Mouse (Mus musculus) layer of hippocampus, postnatal 36 days (tissue): ENCODE measurements around the gene Lrrc8c. TPM values are rescaled to one million over a fixed set of nuclear protein-coding genes. Genes with fewer than 3 reads are reported as not detected.

Experiments
- DNase-seq, 2 experiments: peaks; one replicate each; pipeline ENCODE4 v3.0.0; 2022
- total RNA-seq, 2 experiments: library from RNA; stranded (reverse); gene quantifications; 2 replicates each; pipeline ENCODE4 v1.2.3; 2021

Gene Lrrc8c
- total RNA-seq, 2 experiments from 2014 or later = 28.9 to 32.6 TPM

DNA sequence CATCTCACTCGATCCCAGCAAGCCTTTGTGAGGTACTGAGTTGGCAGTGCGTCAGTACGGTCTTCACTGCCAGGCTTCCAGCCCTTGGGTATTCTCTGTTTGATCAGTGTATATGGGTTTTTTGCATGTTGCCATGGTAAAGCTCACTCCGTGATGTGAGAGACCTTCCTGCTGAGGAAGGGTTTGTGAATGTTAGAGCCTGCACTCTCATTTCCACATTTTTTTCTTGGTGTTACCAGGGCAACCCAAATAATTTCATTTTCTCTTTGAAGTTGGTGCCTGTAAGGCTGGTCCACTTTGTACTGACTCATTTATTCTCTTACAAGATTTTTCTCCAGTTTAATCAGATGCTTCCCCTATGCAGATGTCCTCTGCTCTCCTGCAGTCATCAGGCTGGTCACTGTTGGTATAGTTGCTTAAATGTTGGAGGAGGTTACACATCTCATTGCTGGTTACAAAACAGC is 38.6 kb downstream of the Lrrc8c start:
- peak; percentile 15 to 31 for DNase-seq

DNA sequence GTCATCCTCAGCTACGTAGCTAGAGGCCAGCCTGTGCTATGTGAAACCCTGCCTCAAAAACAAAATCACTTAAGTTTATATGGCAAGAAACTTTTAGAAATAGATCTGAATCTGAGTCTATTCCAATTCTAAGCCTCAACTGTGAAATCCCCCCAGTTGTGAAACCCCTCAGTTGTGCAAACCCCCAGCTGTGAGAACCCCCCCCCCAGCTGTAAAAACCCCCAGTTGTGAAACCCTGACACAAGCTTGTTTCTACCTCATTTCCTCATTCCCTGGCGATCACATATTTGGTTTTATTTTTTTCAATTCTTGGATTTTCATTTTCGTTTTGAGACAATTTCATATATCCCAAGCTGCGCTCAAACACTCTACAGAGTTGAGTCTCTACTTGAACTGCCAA is 39.3 kb downstream of the Lrrc8c start:
- DNase-seq = no peak

DNA sequence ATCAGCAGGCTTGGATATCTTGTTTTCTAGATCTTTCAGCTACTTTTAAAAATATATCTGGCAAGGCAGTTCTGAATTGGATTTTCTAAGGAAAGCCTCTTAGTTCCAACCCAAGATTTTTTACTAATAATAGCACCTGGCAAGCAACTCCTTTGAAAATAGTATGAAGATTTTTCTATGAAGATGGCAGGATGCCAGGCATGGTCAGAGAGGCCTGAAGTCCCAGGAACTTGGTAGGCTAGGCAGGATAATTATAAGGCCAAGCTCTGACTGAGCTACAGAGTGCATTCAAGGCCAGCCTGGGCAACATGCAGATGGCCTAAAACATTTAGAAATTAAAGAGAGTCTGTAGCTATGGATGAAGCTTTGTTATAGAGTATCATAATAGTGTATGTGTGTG is 42.7 kb downstream of the Lrrc8c start:
- DNase-seq = no peak

DNA sequence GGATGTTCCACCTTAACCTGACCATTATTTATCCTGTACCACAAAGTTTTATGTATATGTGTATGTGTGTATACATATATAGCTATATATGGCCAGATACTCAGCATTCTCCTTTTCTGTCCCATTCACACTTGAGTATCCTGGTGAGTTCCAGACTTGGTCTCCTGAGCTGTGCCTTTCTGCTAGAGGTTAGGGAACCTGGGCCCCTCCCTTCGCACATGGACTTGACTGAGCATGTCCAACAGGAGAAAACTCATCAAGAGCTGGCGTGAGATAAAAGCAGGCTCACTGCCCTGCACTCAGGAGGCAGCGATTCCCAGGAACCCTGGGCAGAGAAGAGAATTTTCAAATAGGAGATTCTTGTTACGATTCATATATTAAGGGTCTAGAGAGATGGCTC is 45.6 kb downstream of the Lrrc8c start:
- no peak for DNase-seq

DNA sequence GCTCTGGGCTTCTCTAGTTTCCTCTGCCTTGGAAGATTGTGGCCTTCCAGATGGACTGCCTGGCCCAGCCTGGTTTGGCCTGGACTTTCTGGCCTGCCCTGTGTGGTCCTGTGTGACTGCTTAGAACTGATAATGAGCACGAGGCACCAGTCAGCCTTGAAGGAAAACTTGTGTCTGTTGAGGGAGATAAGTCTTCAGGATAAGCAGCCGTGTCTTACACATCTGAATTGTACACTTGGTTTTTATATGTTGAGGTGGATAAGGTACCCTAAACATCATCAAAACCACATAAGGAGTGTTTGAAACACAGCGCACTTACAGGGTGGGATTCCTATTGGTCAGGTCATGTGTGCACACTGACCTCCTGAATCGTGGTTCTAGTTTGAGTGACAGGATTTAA is 46.6 kb downstream of the Lrrc8c start:
- DNase-seq = no peak

DNA sequence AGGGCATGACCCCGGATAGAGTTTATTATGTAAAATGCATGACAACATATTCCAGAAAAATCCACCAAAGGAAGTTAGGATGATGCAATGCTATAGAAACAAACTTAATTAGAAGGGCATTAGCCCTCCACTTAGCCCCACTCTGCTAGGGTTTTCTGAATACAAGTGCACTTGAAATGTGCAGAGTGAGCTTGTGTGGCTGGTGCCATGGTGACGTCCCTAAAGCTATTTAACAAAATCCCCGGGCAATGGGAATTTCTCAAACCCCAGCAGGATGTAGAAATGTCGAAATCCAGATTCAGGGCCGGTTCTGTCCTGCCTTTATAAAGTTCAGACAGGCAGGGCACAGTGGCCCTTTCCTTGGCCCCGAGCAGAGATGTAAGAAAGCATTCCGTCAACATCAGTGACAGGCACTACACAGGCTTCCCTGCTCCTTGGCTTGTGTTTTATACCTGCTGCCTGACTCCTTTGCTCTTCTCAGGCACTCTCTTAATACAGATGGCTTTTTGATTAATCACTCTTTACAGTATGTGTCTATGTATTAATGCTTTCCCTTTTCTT is 47.7 kb downstream of the Lrrc8c start:
- DNase-seq = no peak

DNA sequence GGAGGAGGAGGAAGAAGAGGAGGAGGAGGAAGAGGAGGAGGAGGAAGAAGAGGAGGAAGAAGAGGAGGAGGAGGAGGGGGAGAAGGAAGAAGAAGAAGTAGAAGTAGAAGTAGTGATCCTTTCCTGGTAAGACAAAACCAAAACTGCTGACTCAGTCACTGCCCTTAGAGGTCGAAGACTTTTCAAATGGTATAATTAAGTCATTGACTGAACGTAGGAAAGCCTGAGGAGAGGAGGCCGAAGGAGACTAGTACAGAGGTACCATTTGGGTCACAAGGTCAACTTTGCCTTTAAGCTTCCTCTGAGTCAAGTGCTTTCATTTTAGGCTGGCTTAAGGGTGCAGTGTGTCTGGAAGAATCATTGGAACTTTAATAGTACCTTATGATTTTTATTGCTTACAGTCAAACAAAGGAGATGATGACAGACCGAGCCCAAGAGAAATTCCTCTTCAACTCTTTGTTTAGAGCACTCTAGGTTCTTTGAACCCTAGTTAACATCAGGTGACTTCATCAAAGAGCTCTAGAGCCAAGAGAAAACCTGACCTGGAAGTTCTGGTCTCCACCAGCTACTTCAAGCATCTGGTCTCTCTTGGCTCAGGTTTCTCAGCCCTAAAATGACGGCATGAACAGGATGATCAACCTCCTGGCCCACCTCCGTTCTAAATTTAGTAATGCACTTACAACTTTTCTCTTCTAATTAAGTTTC is 49.0 kb downstream of the Lrrc8c start:
- no peak for DNase-seq

DNA sequence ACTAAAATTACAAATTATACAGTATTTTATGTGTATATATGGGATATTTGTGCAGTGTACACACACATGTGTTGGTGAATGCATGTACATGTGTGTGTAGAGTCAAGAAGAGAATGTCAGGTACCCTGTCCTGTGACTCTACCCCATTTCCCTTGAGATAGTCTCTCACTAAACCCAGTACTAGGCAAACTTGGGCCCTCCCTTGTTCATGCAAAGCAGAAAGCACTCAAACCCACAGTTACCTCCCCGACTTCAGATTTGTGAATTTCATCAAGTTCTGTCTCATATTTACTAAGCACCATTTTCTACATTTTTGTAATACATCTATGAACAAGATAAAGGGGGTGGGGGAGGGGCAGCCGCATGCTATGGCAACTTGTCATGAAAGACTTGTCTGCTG is 50.0 kb downstream of the Lrrc8c start:
- DNase-seq = no peak

DNA sequence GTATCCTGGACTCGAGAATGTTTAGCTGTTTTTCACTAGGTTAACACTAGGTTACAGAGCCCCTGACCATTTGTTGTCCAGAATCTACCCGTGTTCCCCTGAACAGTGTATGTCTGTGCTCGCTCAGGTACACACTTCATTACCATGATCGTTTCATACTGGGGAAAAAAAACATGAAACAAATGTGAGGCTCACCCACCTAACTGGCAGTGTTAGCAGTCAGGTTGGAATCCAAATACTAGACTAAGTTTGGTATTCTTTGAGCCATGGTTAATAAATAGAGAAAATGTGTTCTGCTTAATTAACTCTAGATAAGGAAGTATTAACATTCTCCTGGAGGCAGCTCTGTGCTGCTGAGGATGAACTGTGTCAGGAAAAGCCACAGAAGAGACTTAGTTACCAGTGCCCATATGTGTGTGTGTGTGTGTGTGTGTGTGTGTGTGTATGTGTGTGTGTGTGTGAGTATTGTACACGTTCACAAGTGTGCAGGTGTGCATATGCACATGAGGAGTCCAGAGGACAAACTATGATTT is 53.0 kb downstream of the Lrrc8c start:
- DNase-seq = no peak

DNA sequence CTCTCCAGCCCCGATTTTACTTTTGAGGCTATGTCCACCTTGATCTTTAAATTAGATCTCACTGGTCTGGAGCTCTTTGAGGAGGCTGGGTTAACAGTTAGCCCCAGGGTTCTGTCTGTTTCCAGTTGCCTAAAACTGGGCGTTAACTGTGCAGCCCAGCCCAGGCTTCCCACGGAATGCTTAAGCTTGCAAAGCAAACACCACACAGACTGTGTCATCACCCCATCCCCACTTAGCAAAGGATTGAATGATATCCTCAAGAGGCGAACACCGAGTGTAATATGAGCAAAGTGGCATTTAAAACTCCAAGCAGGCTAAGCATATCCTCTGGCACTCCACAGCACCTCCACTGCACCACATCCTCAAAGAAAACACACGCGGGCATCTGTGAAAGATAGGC is 53.7 kb downstream of the Lrrc8c start:
- no peak for DNase-seq

DNA sequence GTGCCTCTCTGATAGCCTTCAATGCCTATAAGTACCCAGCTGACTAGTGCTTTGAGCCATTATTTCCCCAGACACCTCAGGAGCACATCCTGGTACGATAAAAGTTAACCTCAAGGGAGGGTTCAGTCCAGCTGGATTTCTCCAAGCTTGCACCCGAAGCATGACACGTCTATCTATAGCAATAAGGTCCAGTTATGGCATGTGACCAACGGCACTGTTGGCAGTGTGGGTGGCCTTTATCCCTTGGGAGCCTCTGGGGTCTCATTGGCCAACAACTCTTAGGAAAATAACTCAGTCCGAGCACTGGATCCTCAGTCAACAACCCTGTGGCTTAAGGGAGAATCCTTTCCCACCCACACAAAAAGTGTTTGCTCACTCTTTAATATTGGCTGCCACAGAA is 55.6 kb downstream of the Lrrc8c start:
- no peak for DNase-seq

DNA sequence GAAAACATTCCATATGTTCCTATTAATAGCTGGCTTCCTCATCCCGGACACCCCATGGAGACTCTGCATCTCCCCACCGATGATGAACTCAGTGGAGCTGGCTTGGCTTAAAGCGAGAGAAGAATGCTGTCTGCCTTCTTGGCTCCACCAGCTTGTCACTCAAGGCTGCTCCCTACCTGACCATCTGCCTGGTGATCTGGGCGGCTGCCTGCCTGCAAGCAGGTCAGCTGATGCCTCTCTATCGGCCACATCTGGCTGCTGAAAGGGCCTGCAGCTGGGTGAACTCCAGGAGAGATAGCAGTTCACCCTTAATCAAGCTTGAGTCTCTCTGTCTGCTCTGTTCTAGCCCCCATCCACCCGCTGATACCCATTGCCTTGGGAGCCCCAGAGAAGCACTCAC is 56.7 kb downstream of the Lrrc8c start:
- no peak for DNase-seq

DNA sequence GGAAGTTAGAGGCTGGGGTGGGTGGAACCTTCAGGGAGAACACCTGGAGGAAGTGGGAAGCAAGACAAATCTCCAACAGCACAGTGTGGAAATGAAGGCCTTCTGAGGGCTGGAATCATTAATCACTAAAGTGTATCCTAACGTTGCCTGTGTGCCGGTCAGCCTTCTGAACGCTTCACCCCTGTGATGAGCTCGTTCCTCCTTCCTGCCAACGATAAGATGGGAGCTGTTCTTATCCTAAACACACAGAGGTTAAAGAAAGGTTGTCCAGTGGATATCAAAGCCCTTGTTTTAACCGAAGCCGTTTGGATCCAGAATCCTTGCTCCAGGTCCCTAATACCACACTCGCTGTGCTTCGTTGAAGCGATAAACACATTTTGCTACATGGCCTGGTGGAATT is 61.7 kb downstream of the Lrrc8c start:
- DNase-seq = no peak

DNA sequence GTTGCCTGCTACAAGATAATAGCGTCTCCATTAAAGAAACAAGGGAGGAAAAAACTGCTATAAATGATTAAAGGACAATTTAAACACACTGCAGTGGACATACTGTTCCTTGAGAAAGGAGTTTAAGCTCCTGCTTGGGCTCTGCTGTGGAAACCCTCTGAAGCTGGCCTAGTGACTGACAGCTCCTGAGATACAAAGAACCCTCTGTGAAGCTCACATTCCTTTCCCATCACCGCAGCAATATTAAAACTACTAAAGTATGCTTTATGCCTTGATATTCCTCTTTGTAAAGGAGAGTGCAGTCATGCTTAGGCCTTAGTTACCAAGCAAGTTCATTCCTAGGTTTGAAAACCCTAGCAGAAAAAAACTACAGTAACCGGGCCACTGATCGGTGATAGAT is 66.7 kb downstream of the Lrrc8c start:
- DNase-seq = no peak

DNA sequence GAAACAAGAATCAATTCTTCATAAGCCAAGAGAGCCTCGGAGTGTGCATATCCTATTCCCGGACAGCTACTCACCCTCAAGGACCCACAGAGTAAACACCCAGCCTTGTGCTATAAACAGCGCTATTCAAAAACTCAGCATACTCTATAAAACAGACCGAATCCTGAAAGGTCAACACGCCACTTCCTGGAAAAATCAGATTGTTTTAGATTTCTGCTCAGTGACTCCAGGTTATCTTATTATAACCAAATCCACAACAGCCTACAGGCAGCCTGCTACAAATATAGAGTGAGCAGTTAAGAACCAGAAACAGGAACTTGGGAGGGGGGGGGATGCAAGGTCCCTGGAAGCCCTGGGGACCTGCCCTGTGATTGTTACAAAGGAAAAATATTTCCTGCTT is 67.5 kb downstream of the Lrrc8c start:
- no peak for DNase-seq

DNA sequence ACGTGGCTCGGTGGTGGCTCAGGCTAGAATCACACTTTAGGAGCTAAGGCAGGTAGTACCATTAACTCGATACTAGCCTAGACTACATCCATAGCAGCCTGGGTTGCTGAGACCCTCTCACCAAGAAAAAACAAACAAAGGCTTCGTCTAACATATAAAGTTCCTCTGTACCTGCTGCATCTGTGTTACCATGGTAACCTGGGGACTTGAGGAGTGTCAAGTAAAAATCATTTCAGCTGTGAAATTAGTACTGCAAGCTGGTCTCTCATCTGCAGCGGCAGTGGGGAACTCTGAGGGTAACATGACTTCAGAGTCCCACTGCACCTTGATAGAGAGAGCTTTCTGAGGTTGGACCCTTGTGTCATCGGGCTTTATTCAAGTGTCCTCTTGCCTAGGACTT is 68.3 kb downstream of the Lrrc8c start:
- DNase-seq = no peak

DNA sequence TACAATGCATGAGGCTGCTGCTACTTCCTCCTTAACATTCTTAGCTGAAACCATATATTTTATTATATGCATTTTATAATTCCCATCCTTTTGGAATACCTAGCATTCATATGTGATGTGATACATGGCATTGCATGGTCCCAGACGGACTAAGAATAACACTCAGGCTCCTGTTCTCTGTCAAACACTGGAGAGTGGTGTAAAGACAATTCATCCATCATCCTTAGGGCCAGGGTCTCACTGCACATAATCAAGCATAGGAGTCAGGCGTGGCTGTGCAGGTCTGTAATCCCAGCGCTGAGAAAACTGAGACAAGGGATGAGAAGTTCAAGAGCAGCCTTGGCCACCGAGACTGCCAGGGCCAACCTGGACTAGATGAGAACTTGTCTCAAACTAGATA is 69.5 kb downstream of the Lrrc8c start:
- no peak for DNase-seq

DNA sequence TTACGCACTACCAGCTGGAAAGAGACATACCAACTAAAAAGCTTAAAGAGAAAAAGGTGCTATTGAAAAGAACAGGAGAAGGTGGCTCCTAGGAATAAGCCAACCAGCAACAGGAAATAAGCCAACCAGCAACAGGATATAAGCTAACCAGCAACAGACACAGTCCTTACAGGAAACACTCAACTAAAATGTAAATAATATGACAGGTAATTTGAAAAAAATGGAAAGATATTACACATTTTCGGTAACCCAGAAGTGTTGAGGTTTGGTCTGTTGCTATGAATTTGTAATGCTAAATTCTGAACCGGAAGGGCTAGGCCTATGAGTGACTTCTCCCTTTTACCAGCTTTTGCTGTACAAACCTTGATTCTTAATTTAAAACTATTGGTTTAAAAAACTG is 69.9 kb downstream of the Lrrc8c start:
- DNase-seq = no peak

DNA sequence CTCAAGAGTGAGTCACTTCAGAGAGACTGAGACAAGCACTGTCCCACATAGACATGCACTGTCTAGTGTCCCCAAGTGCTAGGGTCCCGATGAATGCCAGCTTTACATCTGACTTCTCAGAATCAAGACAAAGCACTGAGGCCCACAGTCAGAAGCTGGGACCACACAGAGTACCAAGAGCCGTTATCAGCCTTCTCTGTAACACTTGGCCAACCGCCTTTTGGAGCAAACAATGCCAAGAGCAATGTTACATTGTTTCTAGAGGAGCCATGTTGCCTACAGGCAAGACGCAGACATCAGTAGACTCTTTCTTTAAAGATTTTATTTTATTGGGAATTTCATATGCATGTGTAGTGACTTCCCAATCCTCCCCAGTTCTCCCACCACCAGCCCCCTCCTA is 73.2 kb downstream of the Lrrc8c start:
- DNase-seq = no peak

DNA sequence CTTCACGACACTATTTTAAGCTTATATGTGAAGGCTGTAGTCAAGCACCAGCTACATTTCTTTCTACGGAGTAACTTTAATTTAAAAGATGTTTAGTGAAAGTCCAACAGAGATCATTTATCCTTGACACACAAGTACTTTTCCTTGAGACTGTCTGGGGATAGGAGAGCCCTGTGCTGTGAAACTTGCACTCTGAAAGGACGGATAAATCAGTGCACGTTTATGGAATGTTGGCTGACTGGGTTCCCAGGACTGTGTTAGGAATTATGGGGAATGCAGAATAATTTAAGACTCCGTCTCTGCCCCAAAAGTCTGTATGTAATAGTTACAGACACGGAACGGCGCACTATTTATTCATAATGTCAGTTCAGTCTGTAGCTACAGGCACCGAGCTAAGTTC is 74.4 kb downstream of the Lrrc8c start:
- no peak for DNase-seq

DNA sequence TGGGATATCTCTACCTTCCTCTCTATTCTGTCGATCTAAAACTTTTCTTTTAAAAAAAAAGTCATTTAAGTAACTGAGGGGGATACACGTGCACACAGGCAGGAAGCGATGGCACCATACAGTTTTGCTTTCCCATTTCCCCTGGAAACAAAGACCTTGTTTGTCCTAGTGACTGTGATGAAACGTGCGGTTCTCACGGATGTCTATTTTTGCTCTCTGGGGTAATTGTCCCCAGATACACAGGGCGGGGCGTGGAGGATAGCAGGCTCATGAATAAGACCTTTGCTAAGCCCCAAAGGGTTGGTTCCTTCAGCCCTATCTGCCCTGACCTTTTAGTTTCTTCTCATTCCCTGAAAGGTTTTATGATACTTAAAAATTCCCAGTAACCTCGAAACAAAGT is 79.7 kb downstream of the Lrrc8c start:
- no peak for DNase-seq

DNA sequence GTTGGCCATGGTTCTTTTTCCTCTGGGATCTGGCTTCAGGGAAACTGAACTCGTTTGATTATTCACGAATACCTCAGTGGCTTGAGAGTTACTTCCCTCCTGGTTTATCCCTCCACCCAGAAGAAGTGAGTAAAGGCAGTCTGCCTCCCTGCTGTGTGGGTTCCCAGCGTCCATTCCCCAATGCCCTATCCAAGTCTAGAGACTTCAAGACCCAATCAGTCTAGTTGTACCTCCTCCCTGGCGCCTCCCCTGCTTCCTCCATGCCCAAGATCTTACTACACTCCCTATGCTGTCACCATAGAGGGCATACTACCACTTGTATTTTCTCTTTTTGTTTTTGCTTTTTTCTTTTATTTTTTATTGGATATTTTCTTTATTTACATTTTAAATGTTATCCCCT is 80.1 kb downstream of the Lrrc8c start:
- DNase-seq = no peak

DNA sequence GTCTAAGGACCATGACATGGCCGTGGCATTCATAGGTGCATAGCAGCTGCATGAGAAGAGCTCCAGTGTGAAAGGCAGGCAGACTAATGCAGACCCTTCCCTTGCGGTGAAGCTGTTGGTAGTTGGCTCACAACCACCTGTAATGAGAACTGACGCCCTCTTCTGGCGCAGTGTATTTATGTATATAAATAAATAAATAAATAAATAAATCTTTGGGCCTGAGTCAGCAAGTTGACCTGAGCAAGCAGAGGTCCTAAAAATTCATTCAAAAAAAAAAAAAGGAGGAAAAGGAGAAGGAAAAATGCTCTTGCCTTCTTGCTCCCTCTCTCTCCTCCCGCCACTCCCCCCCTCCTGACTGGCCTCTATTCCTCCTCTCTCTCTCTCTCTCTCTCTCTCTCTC is 81.8 kb downstream of the Lrrc8c start:
- no peak for DNase-seq

DNA sequence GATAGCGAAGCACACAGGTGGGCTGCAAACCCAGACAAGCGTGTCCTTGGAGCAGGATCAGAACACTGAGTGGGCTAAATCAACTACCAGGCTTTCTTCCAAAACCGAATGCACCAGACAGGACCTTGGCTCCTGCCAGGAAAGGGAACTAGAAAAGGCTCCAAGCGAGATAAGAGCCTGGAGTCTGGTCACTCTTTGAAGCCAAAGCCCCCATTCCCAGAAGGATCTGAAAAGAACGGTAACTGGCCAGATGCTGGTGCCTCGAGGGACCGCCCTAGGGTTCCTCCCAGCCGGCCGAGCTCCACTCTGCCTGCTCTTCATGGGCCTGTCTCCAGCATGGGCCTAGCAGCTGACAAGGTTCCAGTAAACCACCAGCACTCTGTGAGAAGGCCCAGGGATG is 83.4 kb downstream of the Lrrc8c start:
- DNase-seq = no peak

DNA sequence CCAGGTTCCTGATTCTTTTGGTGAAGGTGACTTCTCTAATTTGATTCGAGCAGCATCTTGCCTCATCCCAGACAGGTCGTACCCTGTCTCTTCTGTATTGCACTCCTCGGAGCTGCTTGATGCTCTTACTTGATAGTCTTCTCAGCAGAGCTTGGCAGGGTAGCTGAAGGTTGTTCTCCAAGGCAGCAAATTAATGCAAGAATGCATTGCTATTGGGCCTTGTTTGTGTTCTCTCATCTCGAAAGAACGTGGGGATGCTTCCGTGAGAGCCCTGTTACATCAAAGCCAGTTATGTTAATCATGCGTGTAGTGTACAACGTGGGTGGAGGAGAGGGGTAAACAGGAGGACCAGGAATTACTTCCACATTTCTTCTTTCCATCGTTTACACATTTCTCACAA is 86.5 kb downstream of the Lrrc8c start:
- DNase-seq = no peak
